Mouse (Mus musculus) erythroblast, embryonic 14.5 days (primary cell): Measurements from ENCODE around the gene Phldb2.

Source experiments
- GATA1 ChIP-seq: IDR thresholded peaks from 2 replicates; pipeline ENCODE4 v1.6.1; 2012; ENCODE audit warnings: low read length, inconsistent platforms, mixed read lengths
- TAL1 ChIP-seq: IDR thresholded peaks from 3 replicates; pipeline ENCODE4 v1.6.1; 2012; ENCODE audit warnings: low read length, inconsistent platforms, mixed read lengths

DNA sequence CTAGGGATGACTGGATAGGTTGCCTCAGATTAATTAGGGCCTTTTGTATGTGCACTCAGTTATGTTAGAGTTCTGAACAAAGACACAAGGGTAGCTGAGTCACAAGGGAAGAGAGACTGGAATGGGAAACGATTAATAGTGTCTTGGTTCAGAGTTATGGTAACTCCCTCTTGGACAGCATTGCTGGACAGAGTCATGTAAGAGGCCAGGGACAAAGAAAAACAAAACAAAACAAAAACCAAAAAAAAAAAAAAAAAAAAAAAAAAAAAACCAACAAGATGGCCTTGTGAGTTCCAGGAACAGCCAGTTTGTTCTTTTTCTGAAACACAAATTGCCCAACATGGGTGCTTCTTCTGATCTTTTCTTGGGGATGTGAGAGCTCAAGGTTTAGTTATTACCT lies 32.8 kb upstream of the Phldb2 start:
- no peak for TF ChIP-seq TAL1
- no peak for TF ChIP-seq GATA1
